Mouse (Mus musculus): ENCODE data around the gene Olfr791. TPM values are rescaled to one million over a fixed set of nuclear protein-coding genes. Genes with fewer than 3 reads are reported as not detected.

Olfr791 gene
- polyA plus RNA-seq, 1 experiment from 2014 or later: not detected

Other genes with a start within 250 kb of the Olfr791 start
- not detected in 2 replicates for gene Olfr780, start 203.7 kb upstream of the Olfr791 start, polyA plus RNA-seq (2014; fragmentation: Nextera tagmentation; extraction: Ambion mirVana)
- not detected in 2 replicates for gene Olfr781, start 192.9 kb upstream of the Olfr791 start, polyA plus RNA-seq (2014; fragmentation: Nextera tagmentation; extraction: Ambion mirVana)
- gene Olfr782, start 172.9 kb upstream of the Olfr791 start, polyA plus RNA-seq (2014; fragmentation: Nextera tagmentation; extraction: Ambion mirVana): not detected in 2 replicates
- gene Olfr784, start 137.7 kb upstream of the Olfr791 start, polyA plus RNA-seq (2014; fragmentation: Nextera tagmentation; extraction: Ambion mirVana): 0.09 and 0.10 TPM in 2 replicates
- gene Olfr785, start 116.4 kb upstream of the Olfr791 start, polyA plus RNA-seq (2014; fragmentation: Nextera tagmentation; extraction: Ambion mirVana): not detected in 2 replicates
- not detected in 2 replicates for gene Olfr786, start 94.5 kb upstream of the Olfr791 start, polyA plus RNA-seq (2014; fragmentation: Nextera tagmentation; extraction: Ambion mirVana)
- not detected in 2 replicates for gene Olfr787, start 59.9 kb upstream of the Olfr791 start, polyA plus RNA-seq (2014; fragmentation: Nextera tagmentation; extraction: Ambion mirVana)
- gene Olfr788, start 50.8 kb upstream of the Olfr791 start, polyA plus RNA-seq (2014; fragmentation: Nextera tagmentation; extraction: Ambion mirVana): not detected in 2 replicates
- gene Olfr789, start 37.0 kb upstream of the Olfr791 start, polyA plus RNA-seq (2014; fragmentation: Nextera tagmentation; extraction: Ambion mirVana): not detected in 2 replicates
- gene Olfr790, start 23.3 kb upstream of the Olfr791 start, polyA plus RNA-seq (2014; fragmentation: Nextera tagmentation; extraction: Ambion mirVana): not detected in 2 replicates
- not detected in 2 replicates for gene Olfr792, start 17.4 kb downstream of the Olfr791 start, polyA plus RNA-seq (2014; fragmentation: Nextera tagmentation; extraction: Ambion mirVana)
- gene Olfr794, start 45.9 kb downstream of the Olfr791 start, polyA plus RNA-seq (2014; fragmentation: Nextera tagmentation; extraction: Ambion mirVana): not detected in 2 replicates
- not detected in 2 replicates for gene Olfr796, start 90.8 kb downstream of the Olfr791 start, polyA plus RNA-seq (2014; fragmentation: Nextera tagmentation; extraction: Ambion mirVana)
- gene Olfr798, start 106.1 kb downstream of the Olfr791 start, polyA plus RNA-seq (2014; fragmentation: Nextera tagmentation; extraction: Ambion mirVana): not detected in 2 replicates
- gene Olfr799, start 115.7 kb downstream of the Olfr791 start, polyA plus RNA-seq (2014; fragmentation: Nextera tagmentation; extraction: Ambion mirVana): not detected in 2 replicates
- gene Olfr800, start 135.9 kb downstream of the Olfr791 start, polyA plus RNA-seq (2014; fragmentation: Nextera tagmentation; extraction: Ambion mirVana): not detected in 2 replicates
- gene Olfr801, start 152.1 kb downstream of the Olfr791 start, polyA plus RNA-seq (2014; fragmentation: Nextera tagmentation; extraction: Ambion mirVana): not detected in 2 replicates
- 0.05 TPM in 1 of 2 replicates, not detected in the other for gene Olfr802, start 166.4 kb downstream of the Olfr791 start, polyA plus RNA-seq (2014; fragmentation: Nextera tagmentation; extraction: Ambion mirVana)
- not detected in 2 replicates for gene Olfr803, start 172.5 kb downstream of the Olfr791 start, polyA plus RNA-seq (2014; fragmentation: Nextera tagmentation; extraction: Ambion mirVana)
- gene Olfr804, start 181.4 kb downstream of the Olfr791 start, polyA plus RNA-seq (2014; fragmentation: Nextera tagmentation; extraction: Ambion mirVana): not detected in 2 replicates
- not detected in 2 replicates for gene Olfr805, start 207.6 kb downstream of the Olfr791 start, polyA plus RNA-seq (2014; fragmentation: Nextera tagmentation; extraction: Ambion mirVana)
- not detected in 2 replicates for gene Olfr806, start 220.1 kb downstream of the Olfr791 start, polyA plus RNA-seq (2014; fragmentation: Nextera tagmentation; extraction: Ambion mirVana)
- not detected in 2 replicates for gene Olfr807, start 236.0 kb downstream of the Olfr791 start, polyA plus RNA-seq (2014; fragmentation: Nextera tagmentation; extraction: Ambion mirVana)
- not detected in 2 replicates for gene Olfr808, start 243.7 kb downstream of the Olfr791 start, polyA plus RNA-seq (2014; fragmentation: Nextera tagmentation; extraction: Ambion mirVana)